Mouse (Mus musculus): Measurements from ENCODE around the gene Cdc42ep4. TPM values are rescaled to one million over a fixed set of nuclear protein-coding genes. Genes with fewer than 3 reads are reported as not detected.

Cdc42ep4 gene
- polyA plus RNA-seq, 1 experiment = 13.3 TPM

GRCm38 (mm10) chr11:113677378-113677777 lies 74.3 kb downstream of the Cdc42ep4 start:
- H3ac ChIP-seq (ENCODE audit: control insufficient read depth, insufficient read length) = no peak overlapping the region
- no peaks in the 10 kb centered on the region for H3K27me3 ChIP-seq (ENCODE audit: control insufficient read depth, insufficient read depth, insufficient read length)
- TF ChIP-seq TCF3 (IDR thresholded peaks at IDR 0.05; ENCODE audit: insufficient read length, low read depth) (no peak), MYOD1 (IDR thresholded peaks at IDR 0.05; ENCODE audit: control insufficient read depth in 1 of 3, insufficient read length in 2 of 3, low read depth in 2 of 3) (no peak), E2F4 (IDR thresholded peaks at IDR 0.05; ENCODE audit: insufficient read depth) (no peak), TCF12 (IDR thresholded peaks at IDR 0.05; ENCODE audit: insufficient read depth, poor library complexity, severe bottlenecking) (no peak), SRF (IDR thresholded peaks at IDR 0.05; ENCODE audit: control insufficient read depth, insufficient read length, low read depth) (no peak), REST (IDR thresholded peaks at IDR 0.05; ENCODE audit: insufficient read depth, insufficient read length) (no peak), CEBPB (IDR thresholded peaks at IDR 0.05; ENCODE audit: insufficient read depth, poor library complexity, severe bottlenecking) (no peak), POLR2AphosphoS2 (IDR thresholded peaks at IDR 0.05; ENCODE audit: insufficient read length, low read depth) (no peak), MYOG (IDR thresholded peaks at IDR 0.05; ENCODE audit: control insufficient read depth in 1 of 3, insufficient read depth in 1 of 3, insufficient read length in 2 of 3, low read depth in 2 of 3) (no peak), USF1 (IDR thresholded peaks at IDR 0.05; ENCODE audit: low read depth) (no peak), MAX (IDR thresholded peaks at IDR 0.05; ENCODE audit: low read depth) (no peak), POLR2A (IDR thresholded peaks at IDR 0.05; ENCODE audit: insufficient read length, low read depth) (no peak)
- H3K36me3 ChIP-seq (ENCODE audit: control insufficient read depth, insufficient read depth) = peaks cover 9% of the 10 kb centered on the region
- no peak overlapping the region for H3K4me3 ChIP-seq
- H3K79me2 ChIP-seq (ENCODE audit: control insufficient read depth, insufficient read depth) = peaks cover 99% of the 10 kb centered on the region
- no peak overlapping the region for H3K4me2 ChIP-seq (ENCODE audit: low read depth)

Other genes starting within 250 kb of the Cdc42ep4 start
- 5.3 TPM for gene Sstr2, start 132.5 kb downstream of the Cdc42ep4 start, polyA plus RNA-seq (2012; fragmentation: generic; extraction: Trizol)
- gene Cog1, start 102.7 kb downstream of the Cdc42ep4 start, polyA plus RNA-seq (2012; fragmentation: generic; extraction: Trizol) = 25.6 TPM
- gene Slc39a11, start 101.8 kb downstream of the Cdc42ep4 start, polyA plus RNA-seq (2012; fragmentation: generic; extraction: Trizol) = 15.7 TPM
- 45.8 TPM for gene Fam104a, start 67.7 kb downstream of the Cdc42ep4 start, polyA plus RNA-seq (2012; fragmentation: generic; extraction: Trizol)
- 10.6 TPM for gene D11Wsu47e, start 67.5 kb downstream of the Cdc42ep4 start, polyA plus RNA-seq (2012; fragmentation: generic; extraction: Trizol)
- 0.06 TPM for gene Cpsf4l, start 41.9 kb downstream of the Cdc42ep4 start, polyA plus RNA-seq (2012; fragmentation: generic; extraction: Trizol)

All from myocyte (in vitro differentiated cells).